8 mouse cellular contexts compared by ENCODE assay signal in genomic region chr7:41632409-41633220, GRCm38 (mm10). TPM values are rescaled to one million over a fixed set of nuclear protein-coding genes. Genes with fewer than 3 reads are reported as not detected.
DNase-seq lines count a peak whose midpoint lies in the region; ATAC-seq and TF ChIP-seq lines count a peak whose summit lies in the region.

TSS of gene Zfp788 (plus strand) at chr7:41633203.

- H3K4me1 ChIP-seq in embryonic facial prominence, embryonic 14.5 days (ENCODE audit: control insufficient read depth, insufficient read depth, low read length) = peaks cover 4% of the 10 kb centered on the region; the same call in 1 of the 2 replicates
- H3K4me1 ChIP-seq in heart, adult 2 months (ENCODE audit: control insufficient read depth, insufficient read depth, low read length) = no peaks in the 10 kb centered on the region
- H3K4me1 ChIP-seq in limb, embryonic 13.5 days = peaks cover 5% of the 10 kb centered on the region
- peaks cover 8% of the 10 kb centered on the region for H3K4me1 ChIP-seq in midbrain, embryonic 16.5 days (ENCODE audit: control insufficient read depth, insufficient read depth, low read length)

- WGBS in embryonic facial prominence, embryonic 14.5 days = under 1% methylated on average over 27 of the region's 27 CpGs
- 2% methylated on average over 27 of the region's 27 CpGs for WGBS in heart, adult 2 months
- 1% methylated on average over 27 of the region's 27 CpGs for WGBS in limb, embryonic 13.5 days
- WGBS in midbrain, embryonic 16.5 days = under 1% methylated on average over 27 of the region's 27 CpGs

- intact Hi-C loops in heart, adult 2 months (cut with DNase I) = loop anchor here (2.0 to 10.0 kb wide), 4 partner anchors 35 to 1672 kb away; partner anchors contain the start of genes 2610021A01Rik, AI987944, AW146154 and Gm20449

- peak within 1 kb of the TSS; percentile 68 for H3K4me2 ChIP-seq in embryonic facial prominence, embryonic 14.5 days (ENCODE audit: low read depth, low read length)
- H3K4me2 ChIP-seq in limb, embryonic 13.5 days (replicated peaks) = peak within 1 kb of the TSS; percentile 79
- H3K4me2 ChIP-seq in midbrain, embryonic 16.5 days (ENCODE audit: low read length) = peak within 1 kb of the TSS; percentile 75

- H3K27ac ChIP-seq in embryonic facial prominence, embryonic 14.5 days (replicated peaks; ENCODE audit: low read depth, low read length) = peak within 1 kb of the TSS; percentile 91
- peak within 1 kb of the TSS; percentile 89 for H3K27ac ChIP-seq in heart, adult 2 months
- peak within 1 kb of the TSS; percentile 90 for H3K27ac ChIP-seq in limb, embryonic 13.5 days
- peak within 1 kb of the TSS; percentile 93 for H3K27ac ChIP-seq in midbrain, embryonic 16.5 days (ENCODE audit: low read length)

- H3K9ac ChIP-seq in embryonic facial prominence, embryonic 14.5 days (ENCODE audit: low read depth, low read length) = peak within 1 kb of the TSS; percentile 66
- H3K9ac ChIP-seq in heart, adult 2 months (ENCODE audit: low read depth, low read length) = peak within 1 kb of the TSS; percentile 84
- peak within 1 kb of the TSS; percentile 73 for H3K9ac ChIP-seq in limb, embryonic 13.5 days
- H3K9ac ChIP-seq in midbrain, embryonic 16.5 days (ENCODE audit: low read depth, low read length) = peak within 1 kb of the TSS; percentile 82

- peaks cover 9% of the 10 kb centered on the region for H3K9me3 ChIP-seq in embryonic facial prominence, embryonic 14.5 days (ENCODE audit: control insufficient read depth, low read length)
- H3K9me3 ChIP-seq in limb, embryonic 13.5 days = peaks cover 6% of the 10 kb centered on the region; the same call in 1 of the 2 replicates
- 0 out of 2 replicates have a peak, but pooled peaks cover 4% of the 10 kb centered on the region for H3K9me3 ChIP-seq in midbrain, embryonic 16.5 days (replicated peaks; ENCODE audit: control insufficient read depth, low read length, poor library complexity, severe bottlenecking)

- DNase-seq in 3T3-L1 (ENCODE audit: low read depth, low spot score) = peak; percentile 96
- peak; percentile 50 to 80 for DNase-seq in adrenal gland, postnatal 4 days (ENCODE audit: low spot score in 2 of 2)
- peak; percentile 99 for DNase-seq in embryonic facial prominence, embryonic 14.5 days (ENCODE audit: low spot score)
- DNase-seq in heart, adult 2 months = peak; percentile 89 to 96
- peak; percentile 96 to 98 for DNase-seq in kidney, adult 8-10 months
- peak; percentile 61 to 84 for DNase-seq in spleen, postnatal 10 days (ENCODE audit: low spot score in 2 of 2)

- H3K27me3 ChIP-seq in embryonic facial prominence, embryonic 14.5 days (replicated peaks; ENCODE audit: control insufficient read depth, insufficient read depth, low read length) = no peaks in the 10 kb centered on the region
- H3K27me3 ChIP-seq in heart, adult 2 months (ENCODE audit: control insufficient read depth, insufficient read depth, low read length) = no peaks in the 10 kb centered on the region
- H3K27me3 ChIP-seq in limb, embryonic 13.5 days = no peaks in the 10 kb centered on the region
- H3K27me3 ChIP-seq in midbrain, embryonic 16.5 days (ENCODE audit: control insufficient read depth, insufficient read depth, low read depth, low read length) = no peaks in the 10 kb centered on the region

- TF ChIP-seq POLR2A in heart, adult 2 months (IDR thresholded peaks at IDR 0.05; ENCODE audit: insufficient read depth, low read depth, low read length) = peak; percentile 93

- peak; percentile 86 for TF ChIP-seq CTCF in heart, adult 2 months (IDR thresholded peaks at IDR 0.05)

- peak within 1 kb of the TSS; percentile 48 for H3K4me3 ChIP-seq in embryonic facial prominence, embryonic 14.5 days (ENCODE audit: low read depth, low read length)
- peak within 1 kb of the TSS; percentile 85 for H3K4me3 ChIP-seq in heart, adult 2 months
- H3K4me3 ChIP-seq in limb, embryonic 13.5 days = peak within 1 kb of the TSS; percentile 64
- H3K4me3 ChIP-seq in midbrain, embryonic 16.5 days (ENCODE audit: low read depth, low read length) = peak within 1 kb of the TSS; percentile 70

- H3K79me2 ChIP-seq in heart, adult 2 months (replicated peaks; ENCODE audit: control insufficient read depth, insufficient read depth, low read length) = no peaks in the 10 kb centered on the region

- peak; percentile 98 for ATAC-seq in embryonic facial prominence, embryonic 14.5 days (ENCODE audit: low read depth)
- ATAC-seq in limb, embryonic 13.5 days (ENCODE audit: low FRiP score, low read depth) = peak; percentile 97
- peak; percentile 97 for ATAC-seq in midbrain, embryonic 16.5 days

- TF ChIP-seq EP300 in heart, adult 2 months (IDR thresholded peaks at IDR 0.05; ENCODE audit: insufficient read depth, low read depth, low read length) = peak; percentile 88

- H3K36me3 ChIP-seq in embryonic facial prominence, embryonic 14.5 days (ENCODE audit: control insufficient read depth, insufficient read depth, low read length) = peaks cover 36% of the 10 kb centered on the region
- H3K36me3 ChIP-seq in heart, adult 2 months (ENCODE audit: control insufficient read depth, insufficient read depth, low read length) = peaks cover 4% of the 10 kb centered on the region
- H3K36me3 ChIP-seq in limb, embryonic 13.5 days = peaks cover 38% of the 10 kb centered on the region
- peaks cover 29% of the 10 kb centered on the region for H3K36me3 ChIP-seq in midbrain, embryonic 16.5 days (ENCODE audit: control insufficient read depth, insufficient read depth, low read length)

RNA-seq across cellular contexts. Expression of gene Zfp788, which starts in this region (rescaled TPM):
- 10 to 100 TPM; 19.8 to 20.9 TPM for total RNA-seq in adrenal gland, postnatal 4 days (2021)
- polyA plus RNA-seq in embryonic facial prominence, embryonic 14.5 days (2014; fragmentation: Nextera tagmentation; extraction: Ambion mirVana) = 13.6 and 13.8 TPM in 2 replicates
- total RNA-seq in heart, adult 2 months (2021) = 10 to 100 TPM in 1 of 2 experiments, 1 to 10 TPM in 1; 8.5 to 10.4 TPM
- polyA plus RNA-seq in heart, adult 2 months (2012; rRNA removed) = 0.90 and 2.3 TPM in 2 replicates
- 14.0 and 15.4 TPM in 2 replicates for polyA plus RNA-seq in limb, embryonic 13.5 days (2015; fragmentation: Nextera tagmentation; extraction: Ambion mirVana)
- polyA plus RNA-seq in midbrain, embryonic 16.5 days (2015; fragmentation: Nextera tagmentation; extraction: Ambion mirVana) = 25.0 and 25.5 TPM in 2 replicates

Comparison
In these comparisons a context has a peak if more than half of its experiments do, and no peak if none do; other contexts are left out.
1. Peak in every context shown above with its lines: DNase-seq, ATAC-seq, H3K4me3 ChIP-seq and H3K27ac ChIP-seq.